Mouse (Mus musculus): ENCODE data around the gene Rnf103. TPM values are rescaled to one million over a fixed set of nuclear protein-coding genes. Genes with fewer than 3 reads are reported as not detected.
A peak's percentile ranks its signal among the peaks of the same experiment; 100 is the strongest.

Gene Rnf103
- total and polyA plus RNA-seq, 3 experiments, result 4.2 to 7.0 (median 6.0) TPM

DNA sequence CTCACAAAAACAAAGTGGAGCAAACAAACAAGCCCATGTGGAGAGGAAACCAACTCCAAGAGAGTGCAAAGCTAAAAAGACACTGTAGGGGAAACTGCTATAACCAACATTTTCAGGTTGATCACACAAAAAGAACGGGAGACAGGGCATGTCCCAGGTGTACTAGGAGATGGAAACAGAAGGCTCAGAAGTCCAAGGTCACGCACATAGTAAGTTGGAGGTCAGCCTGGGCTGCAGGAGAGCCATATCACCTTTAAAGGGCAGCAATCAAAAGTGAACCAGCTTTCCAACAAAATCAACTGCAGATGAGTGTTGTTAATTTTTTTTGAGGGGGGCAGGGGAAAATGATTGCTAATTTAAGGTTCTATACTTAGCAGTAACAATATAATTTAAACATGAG lies 7.5 kb upstream of the Rnf103 start:
- dilution Hi-C loops (cut with MboI; ENCODE audit: extremely low pct_ligation_motif_present, extremely low pct_unique_long_range_greater_than_20kb, low sequenced_read_pairs), result no loop called here
- in situ Hi-C loops (cut with MboI; ENCODE audit: low pct_ligation_motif_present, low pct_unique_long_range_greater_than_20kb, low sequenced_read_pairs), result no loop called here
- no peak overlapping the region for H3K9ac ChIP-seq (ENCODE audit: insufficient read depth, low read depth)
- no peak overlapping the region for H3K4me3 ChIP-seq (replicated peaks in 1 of 3; ENCODE audit: low read depth in 2 of 3, low read length in 2 of 3, poor library complexity in 1 of 3)
- no peaks in the 10 kb centered on the region for H3K36me3 ChIP-seq (replicated peaks in 1 of 2; ENCODE audit: control insufficient read depth in 1 of 2, insufficient read depth in 1 of 2, low read length in 1 of 2)
- H3K79me2 ChIP-seq (replicated peaks; ENCODE audit: control insufficient read depth, extremely low read depth, insufficient read depth, poor library complexity, severe bottlenecking), result no peaks in the 10 kb centered on the region
- H3K4me1 ChIP-seq (ENCODE audit: control insufficient read depth in 1 of 2, insufficient read depth in 2 of 2), result peaks cover 0 to 3% of the 10 kb centered on the region in 2 experiments; a peak in 1 of 4 replicates
- peaks cover 2% of the 10 kb centered on the region for H3K27me3 ChIP-seq (replicated peaks)
- no peak overlapping the region for H3K27ac ChIP-seq (ENCODE audit: insufficient read depth, low read depth)
- H3K4me2 ChIP-seq (ENCODE audit: insufficient read depth, low read depth, poor library complexity, severe bottlenecking), result no peak overlapping the region
- no peak for DNase-seq (ENCODE audit: extremely low read depth)
- H3K9me3 ChIP-seq (replicated peaks; ENCODE audit: low read length), result peaks cover 2% of the 10 kb centered on the region
- TF ChIP-seq MAFK (IDR thresholded peaks at IDR 0.05; ENCODE audit: insufficient replicate concordance, low read length) (no peak), ZMIZ1 (IDR thresholded peaks at IDR 0.05; ENCODE audit: low read depth, low read length) (no peak), CHD1 (IDR thresholded peaks at IDR 0.05; ENCODE audit: low read depth, low read length) (no peak), ZC3H11A (IDR thresholded peaks at IDR 0.05; ENCODE audit: low read depth, low read length) (no peak), POLR2A (IDR thresholded peaks at IDR 0.05; ENCODE audit: low read depth, low read length) (no peak), CHD2 (IDR thresholded peaks at IDR 0.05; ENCODE audit: low read length) (no peak), POLR2AphosphoS2 (IDR thresholded peaks at IDR 0.05; ENCODE audit: low read depth, low read length) (no peak), ELF1 (IDR thresholded peaks at IDR 0.05; ENCODE audit: low read depth, low read length) (no peak), MXI1 (IDR thresholded peaks at IDR 0.05; ENCODE audit: low read depth, low read length) (no peak), KAT2A (IDR thresholded peaks at IDR 0.05; ENCODE audit: insufficient replicate concordance, low read length) (no peak), RAD21 (IDR thresholded peaks at IDR 0.05; ENCODE audit: low read depth, low read length) (no peak), CTCF (conservative IDR thresholded peaks at IDR 0.05 in 1 of 2, IDR thresholded peaks at IDR 0.05 in 1 of 2; ENCODE audit: low read depth in 2 of 2, low read length in 2 of 2) (no peak), MEF2A (IDR thresholded peaks at IDR 0.05; ENCODE audit: borderline replicate concordance, low read depth, low read length) (no peak)

DNA sequence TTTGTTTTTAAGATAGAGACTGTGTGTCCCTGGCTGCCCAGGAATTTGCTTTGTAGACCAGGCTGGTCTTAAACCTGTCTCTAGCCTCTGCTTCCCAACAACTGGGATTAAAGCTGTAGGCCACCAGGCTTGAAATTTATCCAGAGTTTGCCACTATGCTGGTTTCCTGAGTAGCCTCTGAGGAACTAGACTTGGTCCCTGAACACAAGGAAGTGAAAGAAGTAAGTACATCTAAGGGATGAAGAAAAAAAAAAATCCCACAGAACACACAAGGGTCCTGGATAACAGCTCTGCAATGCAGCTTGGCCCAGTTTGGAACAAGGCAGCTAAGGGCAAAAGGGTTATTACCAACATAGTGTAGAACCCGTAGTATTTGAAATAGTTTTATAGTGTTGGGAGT lies 6.8 kb upstream of the Rnf103 start:
- peaks cover 0 to 3% of the 10 kb centered on the region in 2 experiments; a peak in 1 of 4 replicates for H3K4me1 ChIP-seq (ENCODE audit: control insufficient read depth in 1 of 2, insufficient read depth in 2 of 2)
- H3K36me3 ChIP-seq (replicated peaks in 1 of 2; ENCODE audit: control insufficient read depth in 1 of 2, insufficient read depth in 1 of 2, low read length in 1 of 2), result no peaks in the 10 kb centered on the region
- H3K27me3 ChIP-seq (replicated peaks), result peaks cover 2% of the 10 kb centered on the region
- H3K4me2 ChIP-seq (ENCODE audit: insufficient read depth, low read depth, poor library complexity, severe bottlenecking), result no peak overlapping the region
- DNase-seq (ENCODE audit: extremely low read depth), result no peak
- H3K9me3 ChIP-seq (replicated peaks; ENCODE audit: low read length), result peaks cover 2% of the 10 kb centered on the region
- in situ Hi-C loops (cut with MboI; ENCODE audit: low pct_ligation_motif_present, low pct_unique_long_range_greater_than_20kb, low sequenced_read_pairs) (no loop called here), dilution Hi-C loops (cut with MboI; ENCODE audit: extremely low pct_ligation_motif_present, extremely low pct_unique_long_range_greater_than_20kb, low sequenced_read_pairs) (no loop called here)
- no peak overlapping the region for H3K27ac ChIP-seq (ENCODE audit: insufficient read depth, low read depth)
- H3K9ac ChIP-seq (ENCODE audit: insufficient read depth, low read depth), result no peak overlapping the region
- TF ChIP-seq GABPA (IDR thresholded peaks at IDR 0.05; ENCODE audit: insufficient replicate concordance, low read depth, low read length) (no peak), ZNF384 (IDR thresholded peaks at IDR 0.05; ENCODE audit: low read depth, low read length) (0 out of 2 replicates have a peak, but pooled peaks have one; percentile 36)
- H3K79me2 ChIP-seq (replicated peaks; ENCODE audit: control insufficient read depth, extremely low read depth, insufficient read depth, poor library complexity, severe bottlenecking), result no peaks in the 10 kb centered on the region
- no peak overlapping the region for H3K4me3 ChIP-seq (replicated peaks in 1 of 3; ENCODE audit: low read depth in 2 of 3, low read length in 2 of 3, poor library complexity in 1 of 3)

DNA sequence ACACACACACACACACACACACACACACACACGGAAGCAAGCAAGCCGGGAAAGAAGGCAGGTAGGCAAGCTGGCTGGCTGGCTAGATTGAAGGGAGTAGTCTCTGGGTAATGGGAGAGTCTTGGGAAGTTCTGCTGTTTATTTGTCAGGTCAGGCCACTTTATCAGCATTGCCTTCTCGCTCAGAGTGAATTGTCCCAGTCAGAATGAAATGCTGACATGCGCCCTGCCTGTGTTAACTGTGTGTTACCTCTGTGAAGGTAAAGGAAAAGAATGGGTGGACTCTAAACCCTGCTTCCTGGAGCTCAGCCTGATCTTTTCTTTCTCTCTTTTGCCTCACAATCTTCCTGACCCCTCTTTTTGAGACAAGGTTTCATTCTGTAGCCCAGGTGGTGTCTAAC lies 5.7 kb upstream of the Rnf103 start:
- dilution Hi-C loops (cut with MboI; ENCODE audit: extremely low pct_ligation_motif_present, extremely low pct_unique_long_range_greater_than_20kb, low sequenced_read_pairs), result no loop called here
- H3K9ac ChIP-seq (ENCODE audit: insufficient read depth, low read depth), result no peak overlapping the region

More for the DNA sequence above, 5.7 kb upstream of the Rnf103 start:
- Histone ChIP-seq H3K36me3 (replicated peaks in 1 of 2; ENCODE audit: control insufficient read depth in 1 of 2, insufficient read depth in 1 of 2, low read length in 1 of 2) (no peaks in the 10 kb centered on the region), H3K79me2 (replicated peaks; ENCODE audit: control insufficient read depth, extremely low read depth, insufficient read depth, poor library complexity, severe bottlenecking) (no peaks in the 10 kb centered on the region), H3K4me3 (replicated peaks in 1 of 3; ENCODE audit: low read depth in 2 of 3, low read length in 2 of 3, poor library complexity in 1 of 3) (no peak overlapping the region), H3K4me2 (ENCODE audit: insufficient read depth, low read depth, poor library complexity, severe bottlenecking) (no peak overlapping the region), H3K27me3 (replicated peaks) (peaks cover 2% of the 10 kb centered on the region), H3K4me1 (ENCODE audit: control insufficient read depth in 1 of 2, insufficient read depth in 2 of 2) (peaks cover 0 to 6% of the 10 kb centered on the region in 2 experiments; a peak in 2 of 4 replicates), H3K9me3 (replicated peaks; ENCODE audit: low read length) (peaks cover 2% of the 10 kb centered on the region), H3K27ac (ENCODE audit: insufficient read depth, low read depth) (no peak overlapping the region)
- no peak for DNase-seq (ENCODE audit: extremely low read depth)
- TF ChIP-seq BHLHE40 (IDR thresholded peaks at IDR 0.05; ENCODE audit: low read depth, low read length), result no peak
- no peak for TF ChIP-seq CHD1 (IDR thresholded peaks at IDR 0.05; ENCODE audit: low read depth, low read length)
- no peak for TF ChIP-seq MXI1 (IDR thresholded peaks at IDR 0.05; ENCODE audit: low read depth, low read length)
- in situ Hi-C loops (cut with MboI; ENCODE audit: low pct_ligation_motif_present, low pct_unique_long_range_greater_than_20kb, low sequenced_read_pairs), result no loop called here

All from CH12.LX (cell line).